Mouse (Mus musculus) adrenal gland, adult 2 months (tissue): ENCODE measurements around the gene Trim41. TPM values are rescaled to one million over a fixed set of nuclear protein-coding genes. Genes with fewer than 3 reads are reported as not detected.

Source experiments
- DNase-seq: peaks from one replicate; pipeline ENCODE4 v3.0.0; 2021
- polyA plus RNA-seq: library from polyadenylated mRNA; depleted of rRNA; stranded (reverse); fragments of >200 nt; gene quantifications from 2 replicates; pipeline ENCODE4 v1.2.3, GENCODE M21; 2012; rRNA removed
- total RNA-seq, 2 experiments: library from RNA; stranded (reverse); gene quantifications; 2 replicates each; pipeline ENCODE4 v1.2.3; 2021

Trim41 gene
- total and polyA plus RNA-seq, 3 experiments: 36.5 to 45.0 (median 38.6) TPM

GRCm38 (mm10) chr11:48790946-48791345 lies 26.2 kb downstream of the Trim41 start:
- DNase-seq: no peak

DNA sequence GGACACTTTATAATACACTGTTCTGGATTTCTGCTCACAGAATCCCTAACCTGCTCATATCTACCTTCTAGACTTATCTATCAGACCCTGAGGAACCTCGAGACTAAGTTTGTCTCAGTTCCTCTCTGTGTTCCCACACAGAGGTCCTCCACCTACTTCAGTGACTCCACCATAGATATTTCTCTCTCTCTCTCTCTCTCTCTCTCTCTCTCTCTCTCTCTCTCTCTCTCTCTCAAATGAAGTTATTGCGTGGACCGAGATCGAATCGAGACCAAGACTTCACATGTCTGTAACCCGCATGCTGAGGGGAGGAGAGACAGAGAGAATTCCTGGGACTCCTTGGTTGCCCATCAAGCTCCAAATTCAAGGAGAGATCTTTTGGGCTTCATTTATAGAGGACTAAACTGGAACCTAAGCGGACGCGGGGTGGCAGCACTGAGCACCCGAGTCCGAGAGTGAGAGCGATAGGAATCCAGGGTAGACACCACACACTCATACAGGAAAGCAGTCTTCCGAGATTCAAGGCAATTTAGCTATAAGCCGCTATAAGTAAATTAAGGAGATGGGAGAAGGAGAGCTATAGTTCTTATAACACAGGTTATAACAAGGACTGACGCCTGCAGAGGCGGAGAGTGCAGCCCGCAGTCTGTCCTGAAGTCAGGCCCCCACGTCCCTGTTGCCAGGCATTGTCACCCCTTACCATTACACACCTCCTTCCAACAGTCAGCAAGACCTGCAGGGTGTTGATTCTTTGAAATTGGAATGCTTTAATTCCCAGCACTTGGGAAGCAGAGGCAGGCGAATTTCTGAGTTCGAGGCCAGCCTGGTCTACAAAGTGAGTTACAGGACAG lies 27.0 kb downstream of the Trim41 start:
- DNase-seq: peak; percentile 88

- no peak for DNase-seq
Measured at GRCm38 (mm10) chr11:48789215-48789614, 27.9 kb downstream of the Trim41 start.

DNA sequence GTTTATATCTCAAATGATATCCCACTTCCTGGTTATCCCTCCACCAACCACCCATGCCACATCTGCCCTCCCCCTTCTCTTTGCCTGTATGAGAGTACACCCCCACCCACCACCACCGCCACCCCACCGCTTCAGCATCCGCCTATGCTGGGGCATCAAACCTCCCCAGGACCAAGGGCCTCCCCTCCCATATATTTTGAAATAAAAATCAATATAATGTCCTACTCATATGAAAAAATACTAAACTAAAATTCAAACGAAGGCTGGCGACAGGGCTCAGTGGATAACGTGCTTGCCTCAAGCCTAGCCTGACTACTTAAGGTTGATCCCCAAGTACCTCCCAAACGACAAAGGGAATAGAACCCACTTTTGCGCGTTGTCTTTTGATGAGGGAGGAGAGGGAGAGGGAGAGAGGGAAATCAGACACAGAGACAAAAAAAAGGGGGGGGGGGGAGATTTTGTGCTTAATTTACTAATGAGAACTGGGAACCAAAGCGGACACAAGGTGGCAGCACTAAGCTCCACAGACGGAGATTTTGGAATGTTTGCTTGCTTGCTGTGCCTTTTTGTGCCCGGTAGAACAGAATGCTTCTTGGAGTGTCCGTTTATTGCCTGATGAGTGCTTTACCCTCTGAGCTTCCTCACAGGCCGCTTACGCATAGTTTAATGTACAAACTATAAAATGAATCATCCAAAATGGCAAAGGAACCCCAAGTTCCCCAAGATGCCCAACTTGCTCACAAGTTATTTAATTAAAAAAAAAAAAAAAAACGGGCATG lies 28.7 kb downstream of the Trim41 start:
- DNase-seq: peak; percentile 72

GRCm38 (mm10) chr11:48787455-48788211 lies 29.5 kb downstream of the Trim41 start:
- DNase-seq: peak; percentile 38

- no peak for DNase-seq
Measured at GRCm38 (mm10) chr11:48782243-48782642, 34.9 kb downstream of the Trim41 start.

GRCm38 (mm10) chr11:48779450-48779849 lies 37.7 kb downstream of the Trim41 start:
- no peak for DNase-seq

DNA sequence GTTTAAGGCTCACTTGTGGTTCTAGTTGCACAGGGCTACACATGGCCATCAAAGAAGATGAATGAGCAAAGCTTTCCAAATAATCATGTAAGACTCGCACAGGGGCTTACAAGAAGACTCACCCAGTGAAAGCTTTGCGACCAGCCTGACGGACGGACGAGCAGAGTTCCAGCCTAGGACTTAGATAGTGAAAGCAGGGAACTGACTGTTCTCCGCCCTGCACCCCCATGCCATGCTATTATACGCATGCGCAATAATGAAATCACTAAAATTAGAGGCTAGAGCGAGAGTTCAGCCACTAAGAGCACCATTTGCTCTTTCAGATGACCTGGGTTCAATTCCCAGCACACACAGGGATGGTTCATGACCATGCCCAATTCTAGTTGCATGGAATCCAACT lies 39.9 kb downstream of the Trim41 start:
- no peak for DNase-seq

DNA sequence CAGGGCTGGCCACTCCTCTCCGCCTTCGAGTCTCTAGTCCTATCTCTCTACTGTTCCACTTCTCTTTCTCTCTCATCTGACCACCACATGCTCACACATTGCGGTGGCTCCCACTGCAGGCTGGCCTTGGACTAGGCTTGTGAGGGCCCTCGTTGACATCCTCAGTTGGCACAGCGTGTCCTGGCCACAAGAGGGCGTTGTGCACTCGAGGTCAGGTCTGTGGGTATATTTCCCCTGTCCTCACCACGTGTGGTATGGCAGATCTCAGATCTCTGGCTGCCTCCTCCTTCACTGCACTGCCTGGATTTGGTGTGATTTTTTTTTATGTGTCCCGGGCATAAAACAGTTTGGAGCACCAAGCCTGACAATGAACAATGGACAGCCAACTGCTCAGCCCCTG lies 40.5 kb downstream of the Trim41 start:
- no peak for DNase-seq

DNA sequence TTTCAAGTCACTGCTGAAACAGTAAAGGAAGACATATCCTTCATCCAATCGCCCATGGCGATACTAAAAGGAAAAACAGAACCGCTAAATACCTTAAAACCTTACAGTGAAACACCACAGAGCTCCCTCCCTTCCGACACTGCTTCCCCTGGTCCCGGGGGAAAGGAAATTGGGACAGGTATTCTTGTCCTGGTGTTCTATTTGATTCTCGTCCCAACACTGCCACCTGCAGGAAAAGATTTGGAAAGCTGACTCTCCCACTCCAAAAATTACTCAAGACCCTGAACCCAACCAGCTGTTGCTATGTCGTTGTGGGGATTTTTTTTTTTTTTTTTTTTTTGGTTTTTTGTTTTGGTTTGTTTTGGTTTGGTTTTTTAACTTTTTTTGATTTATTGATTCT lies 41.7 kb downstream of the Trim41 start:
- peak; percentile 52 for DNase-seq

DNA sequence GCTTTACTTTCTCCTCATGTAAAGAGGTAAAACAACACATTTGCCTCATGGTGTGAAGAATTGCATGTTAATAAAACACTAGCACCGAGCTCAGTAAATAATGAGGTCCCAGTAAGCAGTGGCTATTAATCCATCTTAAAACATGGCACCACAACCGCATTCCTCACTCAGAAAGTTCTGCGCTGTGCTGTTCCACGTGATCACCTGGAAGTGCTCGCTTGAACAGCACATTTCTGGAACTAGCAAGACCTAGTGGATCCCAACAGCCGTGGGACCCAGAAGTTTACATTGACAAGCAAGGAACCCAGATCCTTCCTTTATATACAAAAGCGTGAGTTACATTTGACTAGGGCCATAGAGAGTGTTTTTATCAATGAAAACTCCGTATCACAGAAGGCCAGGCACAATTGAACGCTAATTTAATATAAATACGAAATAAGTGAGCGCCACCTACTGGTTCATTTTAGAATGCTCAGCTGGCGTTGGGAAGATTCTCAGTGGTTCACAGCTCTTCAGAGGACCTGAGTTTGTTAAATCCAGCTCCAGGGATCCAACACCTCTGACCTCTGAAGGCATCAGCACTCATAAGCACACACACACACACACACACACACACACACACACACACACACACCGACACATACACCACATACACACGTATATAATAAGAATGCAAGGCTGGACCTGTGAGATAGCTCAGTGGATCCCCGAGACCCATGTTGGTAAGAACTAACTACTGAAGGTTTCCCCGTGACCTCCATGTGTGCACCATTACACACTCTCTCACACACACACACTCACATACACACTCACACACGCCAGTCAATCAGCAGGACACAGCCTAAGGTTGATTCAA lies 42.5 kb downstream of the Trim41 start:
- DNase-seq: no peak

DNA sequence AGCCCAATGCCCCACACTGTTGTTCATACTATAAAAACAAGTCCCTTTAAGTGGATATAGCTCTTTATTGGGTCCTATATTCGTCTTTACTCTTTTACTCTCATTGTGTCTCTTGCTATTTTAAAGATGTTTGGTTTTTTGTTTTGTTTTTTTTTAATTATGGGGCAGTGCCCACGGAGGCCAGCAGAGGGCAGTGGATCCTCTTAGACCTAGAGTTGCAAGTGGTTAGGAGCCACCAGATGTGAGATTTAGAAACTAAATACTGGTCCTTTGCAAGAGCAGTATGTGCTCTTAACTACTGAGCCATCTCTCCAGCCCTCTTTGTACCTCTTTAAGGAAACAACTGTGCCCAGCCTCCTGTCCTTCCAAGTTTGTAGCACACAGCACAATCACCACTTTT lies 45.5 kb downstream of the Trim41 start:
- DNase-seq: no peak

DNA sequence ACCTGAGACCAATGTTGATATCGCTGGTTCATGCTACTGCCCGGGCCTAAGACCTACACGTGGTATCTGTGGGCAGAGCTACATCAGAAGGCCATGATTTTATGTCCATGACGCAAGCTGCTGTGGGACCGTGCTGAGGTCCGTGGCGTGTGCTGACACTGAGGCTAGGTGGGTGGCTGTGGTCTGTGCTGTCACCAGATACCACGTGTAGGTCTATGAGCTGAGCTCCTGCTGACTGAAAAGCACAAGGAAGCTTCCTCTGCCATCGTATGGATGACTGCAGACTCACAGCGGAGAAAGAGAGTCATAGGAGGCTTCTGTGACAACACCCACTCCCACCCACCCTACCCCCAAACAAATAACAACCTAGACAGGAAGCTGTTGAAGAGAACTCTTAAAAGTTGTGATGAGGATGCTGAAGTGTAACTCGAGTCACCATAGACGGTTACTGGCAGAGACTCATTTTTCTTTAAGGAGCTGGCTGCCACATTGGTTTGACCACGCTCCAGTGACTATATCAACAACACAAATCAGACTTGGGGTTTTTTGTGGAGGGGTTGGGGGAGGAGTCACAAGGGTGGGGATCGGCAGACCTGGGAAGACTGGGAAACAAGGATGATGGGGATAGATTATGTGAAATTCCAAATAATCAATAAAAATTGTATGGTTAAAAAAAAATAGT lies 49.8 kb downstream of the Trim41 start:
- DNase-seq: no peak

- DNase-seq: no peak
Measured at GRCm38 (mm10) chr11:48764119-48764518, 53.0 kb downstream of the Trim41 start.

DNA sequence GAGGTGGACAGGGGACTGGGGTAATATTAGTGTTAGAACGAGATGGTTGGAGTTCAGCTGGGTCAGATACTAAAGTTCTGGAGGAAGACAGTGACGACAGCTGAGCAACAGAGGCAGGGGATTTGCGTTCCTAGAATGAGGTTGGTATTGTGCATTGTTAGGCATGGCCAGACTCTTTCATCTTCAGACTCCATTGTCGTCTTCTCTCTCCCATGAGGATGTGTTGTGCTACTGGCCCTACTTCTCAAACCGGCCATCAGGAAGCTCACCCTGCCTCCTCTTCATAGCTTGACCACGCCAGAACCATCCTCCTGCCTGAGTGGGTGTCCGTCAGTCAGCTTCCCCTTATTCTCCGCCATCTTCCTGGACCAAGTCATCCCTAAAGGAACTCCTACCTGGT lies 58.1 kb downstream of the Trim41 start:
- no peak for DNase-seq

Other genes with a start within 250 kb of the Trim41 start
- 100 to 1,000 TPM; 663 to 695 TPM for gene Rack1, start 17.0 kb downstream of the Trim41 start, total RNA-seq
- 1,357 and 1,385 TPM in 2 replicates for gene Rack1, start 17.0 kb downstream of the Trim41 start, polyA plus RNA-seq
- 1 to 10 TPM; 8.8 to 9.0 TPM for gene Trim7, start 8.8 kb upstream of the Trim41 start, total RNA-seq
- 16.5 and 21.0 TPM in 2 replicates for gene Trim7, start 8.8 kb upstream of the Trim41 start, polyA plus RNA-seq
- 1 to 10 TPM; 1.8 to 6.2 TPM for gene Gm12184, start 9.3 kb upstream of the Trim41 start, total RNA-seq
- 10.5 and 17.5 TPM in 2 replicates for gene Gm12184, start 9.3 kb upstream of the Trim41 start, polyA plus RNA-seq
- gene Irgm1, start 54.3 kb upstream of the Trim41 start, total RNA-seq: 10 to 100 TPM; 19.8 to 22.3 TPM
- gene Irgm1, start 54.3 kb upstream of the Trim41 start, polyA plus RNA-seq: 4.1 and 6.3 TPM in 2 replicates
- 1 to 10 TPM; 1.8 to 2.9 TPM for gene Gm5431, start 84.9 kb upstream of the Trim41 start, total RNA-seq
- 0.09 and 0.12 TPM in 2 replicates for gene Gm5431, start 84.9 kb upstream of the Trim41 start, polyA plus RNA-seq
- gene Psme2b, start 128.8 kb upstream of the Trim41 start, total RNA-seq: 1 to 10 TPM; 3.1 to 3.8 TPM
- gene Psme2b, start 128.8 kb upstream of the Trim41 start, polyA plus RNA-seq: 3.2 and 3.7 TPM in 2 replicates
- not detected for gene Olfr56, start 161.5 kb upstream of the Trim41 start, total RNA-seq
- gene Olfr56, start 161.5 kb upstream of the Trim41 start, polyA plus RNA-seq: 0.04 and 0.07 TPM in 2 replicates
- 1 to 10 TPM; 1.7 to 2.9 TPM for gene 9930111J21Rik1, start 162.0 kb upstream of the Trim41 start, total RNA-seq
- gene 9930111J21Rik1, start 162.0 kb upstream of the Trim41 start, polyA plus RNA-seq: 0.80 and 0.86 TPM in 2 replicates
- gene Gm12185, start 174.9 kb upstream of the Trim41 start, total RNA-seq: 1 to 10 TPM; 1.9 to 3.3 TPM
- gene Gm12185, start 174.9 kb upstream of the Trim41 start, polyA plus RNA-seq: 0.03 and 0.06 TPM in 2 replicates
- 1 to 10 TPM; 3.3 to 3.8 TPM for gene Tgtp1, start 176.8 kb upstream of the Trim41 start, total RNA-seq
- gene Tgtp1, start 176.8 kb upstream of the Trim41 start, polyA plus RNA-seq: 0.07 and 0.29 TPM in 2 replicates
- gene 9930111J21Rik2, start 233.9 kb upstream of the Trim41 start, total RNA-seq: 1 to 10 TPM; 3.9 to 4.0 TPM
- gene 9930111J21Rik2, start 233.9 kb upstream of the Trim41 start, polyA plus RNA-seq: 0.53 and 0.61 TPM in 2 replicates
- 1 to 10 TPM; 3.8 to 4.0 TPM for gene Tgtp2, start 246.9 kb upstream of the Trim41 start, total RNA-seq
- gene Tgtp2, start 246.9 kb upstream of the Trim41 start, polyA plus RNA-seq: 0.40 and 1.5 TPM in 2 replicates